Mouse (Mus musculus) midbrain, postnatal 0 days (tissue): ENCODE measurements around the gene Hoxc8. TPM values are rescaled to one million over a fixed set of nuclear protein-coding genes. Genes with fewer than 3 reads are reported as not detected.

Experiments
- ATAC-seq: fragments of 200-750 bp; cut with Nextera tagmentation; 2 replicates; pipeline ENCODE4 v1.8.0; 2017; ENCODE audit warnings: moderate number of reproducible peaks, mild to moderate bottlenecking, moderate TSS enrichment, moderate library complexity; ENCODE audit not compliant: low FRiP score
- DNase-seq: peaks from one replicate; pipeline ENCODE4 v3.0.0-alpha.2; 2015; ENCODE audit warnings: low spot score
- H3K27ac ChIP-seq: fragments of 300-500 bp; sonication (generic); 2 replicates; pipeline ENCODE4 v1.5.1; 2014; ENCODE audit warnings: low read depth, mild to moderate bottlenecking, low read length, mixed read lengths
- H3K27me3 ChIP-seq: fragments of 300-500 bp; sonication (generic); 2 replicates; pipeline ENCODE4 v1.6.1; 2014; ENCODE audit warnings: low read length, control low read depth, mixed read lengths; ENCODE audit not compliant: insufficient read depth
- H3K36me3 ChIP-seq: fragments of 300-500 bp; sonication (generic); 2 replicates; pipeline ENCODE4 v1.6.1; 2014; ENCODE audit warnings: low read length, control low read depth, mixed read lengths; ENCODE audit not compliant: insufficient read depth
- H3K4me1 ChIP-seq: fragments of 300-500 bp; sonication (generic); 2 replicates; pipeline ENCODE4 v1.6.1; 2014; ENCODE audit warnings: mild to moderate bottlenecking, control low read depth, antibody characterized with exemption, low read length, mixed read lengths; ENCODE audit not compliant: insufficient read depth
- H3K4me2 ChIP-seq: fragments of 300-500 bp; sonication (generic); 2 replicates; pipeline ENCODE4 v1.6.1; 2014; ENCODE audit warnings: low read depth, mild to moderate bottlenecking, low read length, mixed read lengths; ENCODE audit not compliant: poor library complexity, severe bottlenecking
- H3K4me3 ChIP-seq: fragments of 300-500 bp; sonication (generic); 2 replicates; pipeline ENCODE4 v1.5.1; 2014; ENCODE audit warnings: low read depth, mild to moderate bottlenecking, low read length, moderate library complexity
- H3K9ac ChIP-seq: fragments of 300-500 bp; sonication (generic); replicated peaks from 2 replicates; pipeline ENCODE4 v1.6.1; 2014; ENCODE audit warnings: mild to moderate bottlenecking, low read length, moderate library complexity, mixed read lengths; ENCODE audit not compliant: poor library complexity, severe bottlenecking
- H3K9me3 ChIP-seq: fragments of 300-500 bp; sonication (generic); 2 replicates; pipeline ENCODE4 v1.6.1; 2016; ENCODE audit warnings: low read length, control low read depth
- CTCF ChIP-seq: IDR thresholded peaks from 2 replicates; pipeline ENCODE4 v1.5.1; 2016; ENCODE audit warnings: antibody characterized with exemption, mild to moderate bottlenecking
- WGBS: fragments of 180-500 bp; shearing (Covaris S2); extraction: QIAGEN DNeasy Blood & Tissue Kit; methylation state at CpG from one replicate; pipeline ENCODE4 v1.1.7; 2014; 5-methylcytosine and 5-hydroxymethylcytosine counted together
- polyA plus RNA-seq: library from polyadenylated mRNA; unstranded; fragments of >200 nt; fragmentation: Nextera tagmentation; extraction: Ambion mirVana; gene quantifications from 2 replicates; pipeline ENCODE4 v1.2.1, GENCODE M21; 2015
- total RNA-seq: library from RNA; depleted of rRNA; stranded (reverse); fragments of >200 nt; gene quantifications from 2 replicates; pipeline ENCODE4 v1.2.3, GENCODE M21; 2014

Gene Hoxc8
- total and polyA plus RNA-seq, 2 experiments from 2014 or later: not detected

DNA sequence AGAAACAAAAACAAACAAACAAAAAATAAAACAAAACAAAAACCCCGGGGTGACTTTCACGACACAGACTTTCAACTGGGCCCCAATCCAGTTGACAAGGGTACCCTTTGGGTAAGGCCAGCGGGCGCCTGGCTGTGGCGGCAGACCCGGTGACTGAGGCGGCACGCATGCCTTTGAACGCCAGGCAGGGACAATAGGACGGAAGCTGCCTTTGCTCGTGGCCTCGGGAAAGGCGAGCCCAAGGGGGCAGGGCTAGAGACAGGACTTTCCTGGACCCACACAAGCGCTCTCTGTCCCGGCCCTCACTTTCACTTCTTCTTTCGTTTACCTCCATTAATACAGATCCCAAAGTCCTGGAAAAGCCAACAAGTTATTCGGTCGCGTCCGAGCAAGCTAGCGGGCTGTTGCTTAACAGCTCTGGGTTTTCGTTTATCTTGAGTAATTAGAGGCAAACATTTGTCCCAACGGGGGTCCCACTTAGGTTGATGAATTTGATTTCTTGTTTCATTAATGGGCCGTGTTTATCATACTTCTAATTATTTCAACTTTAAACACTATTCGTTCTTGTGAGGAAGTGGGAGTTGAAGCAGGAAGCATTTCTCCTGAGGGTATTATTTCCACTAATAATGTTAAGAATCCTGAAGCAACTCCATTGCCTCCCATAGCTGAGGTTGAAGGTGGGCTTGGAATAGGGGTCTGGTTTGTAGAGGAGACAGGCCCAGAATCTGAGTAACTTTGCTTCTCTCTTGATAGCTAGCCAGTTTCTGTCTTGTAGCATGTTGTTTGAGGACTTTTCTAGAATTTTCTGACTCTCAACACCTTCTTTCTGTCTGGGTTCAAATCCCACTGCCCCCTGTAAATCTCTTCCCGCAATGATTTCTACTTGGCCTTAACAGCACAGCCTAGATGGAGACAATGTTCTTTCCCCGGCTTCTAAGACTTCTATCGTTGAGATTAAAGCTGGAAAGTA is 26.5 kb upstream of the Hoxc8 start:
- no peak overlapping the region for H3K4me2 ChIP-seq
- H3K9ac ChIP-seq: no peak overlapping the region
- H3K36me3 ChIP-seq: no peaks in the 10 kb centered on the region
- 2% methylated on average over 28 of the region's 28 CpGs for WGBS
- H3K27ac ChIP-seq: no peak overlapping the region
- TF ChIP-seq CTCF: no peak
- no peak for DNase-seq
- ATAC-seq: no peak
- peaks cover 90% of the 10 kb centered on the region for H3K27me3 ChIP-seq
- no peak overlapping the region for H3K4me3 ChIP-seq
- H3K4me1 ChIP-seq: no peaks in the 10 kb centered on the region
- H3K9me3 ChIP-seq: no peaks in the 10 kb centered on the region; the same call in 1 of the 2 replicates

DNA sequence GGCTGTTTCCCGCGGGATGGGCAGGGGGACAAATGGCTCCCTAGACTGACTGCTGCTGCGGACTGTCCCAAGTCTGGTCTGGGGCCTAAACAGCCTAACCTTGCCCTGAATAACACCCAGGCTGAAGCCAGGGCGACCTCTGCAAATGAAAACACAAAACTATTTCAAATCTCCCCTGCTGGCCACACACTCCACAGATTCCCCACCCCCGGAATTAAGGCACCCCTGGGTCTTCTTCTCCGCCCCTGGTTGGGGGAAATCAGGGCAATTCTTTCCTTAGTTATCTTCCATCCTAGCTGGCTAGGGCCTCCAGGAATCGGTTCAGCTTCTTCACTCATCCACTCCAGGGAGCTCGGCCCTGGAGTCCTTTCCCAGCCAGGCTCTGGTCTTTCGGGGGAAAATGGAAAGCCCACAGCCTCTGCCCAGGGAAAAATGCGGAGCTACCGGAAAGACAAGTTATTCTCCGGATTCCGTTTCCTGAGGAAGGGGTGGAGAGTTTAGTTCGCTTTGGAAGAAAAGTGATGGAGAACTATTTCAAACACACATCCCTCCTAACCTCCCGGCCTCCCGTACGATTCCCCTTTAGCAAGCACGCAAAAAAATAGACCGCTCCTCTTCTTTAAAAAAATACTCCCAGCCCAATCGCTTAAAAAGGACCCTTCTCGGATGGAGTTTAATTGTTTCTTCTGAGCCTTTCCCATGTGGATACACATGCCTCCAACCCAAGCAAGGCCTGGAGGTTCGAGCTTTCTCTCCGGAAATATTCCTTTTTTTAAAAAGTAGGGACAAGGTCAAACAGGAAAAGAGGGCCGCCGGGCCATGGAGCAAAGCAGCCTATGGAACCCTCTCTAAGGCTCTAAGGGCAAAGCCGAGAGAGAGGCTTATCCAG is 25.2 kb upstream of the Hoxc8 start:
- Histone ChIP-seq H3K4me1 (no peaks in the 10 kb centered on the region), H3K4me3 (no peak overlapping the region), H3K9ac (no peak overlapping the region), H3K4me2 (no peak overlapping the region), H3K36me3 (no peaks in the 10 kb centered on the region), H3K9me3 (no peaks in the 10 kb centered on the region; the same call in 1 of the 2 replicates), H3K27ac (no peak overlapping the region), H3K27me3 (peaks cover 92% of the 10 kb centered on the region)
- no peak for TF ChIP-seq CTCF
- no peak for DNase-seq
- WGBS: 6% methylated on average over 26 of the region's 26 CpGs
- no peak for ATAC-seq

DNA sequence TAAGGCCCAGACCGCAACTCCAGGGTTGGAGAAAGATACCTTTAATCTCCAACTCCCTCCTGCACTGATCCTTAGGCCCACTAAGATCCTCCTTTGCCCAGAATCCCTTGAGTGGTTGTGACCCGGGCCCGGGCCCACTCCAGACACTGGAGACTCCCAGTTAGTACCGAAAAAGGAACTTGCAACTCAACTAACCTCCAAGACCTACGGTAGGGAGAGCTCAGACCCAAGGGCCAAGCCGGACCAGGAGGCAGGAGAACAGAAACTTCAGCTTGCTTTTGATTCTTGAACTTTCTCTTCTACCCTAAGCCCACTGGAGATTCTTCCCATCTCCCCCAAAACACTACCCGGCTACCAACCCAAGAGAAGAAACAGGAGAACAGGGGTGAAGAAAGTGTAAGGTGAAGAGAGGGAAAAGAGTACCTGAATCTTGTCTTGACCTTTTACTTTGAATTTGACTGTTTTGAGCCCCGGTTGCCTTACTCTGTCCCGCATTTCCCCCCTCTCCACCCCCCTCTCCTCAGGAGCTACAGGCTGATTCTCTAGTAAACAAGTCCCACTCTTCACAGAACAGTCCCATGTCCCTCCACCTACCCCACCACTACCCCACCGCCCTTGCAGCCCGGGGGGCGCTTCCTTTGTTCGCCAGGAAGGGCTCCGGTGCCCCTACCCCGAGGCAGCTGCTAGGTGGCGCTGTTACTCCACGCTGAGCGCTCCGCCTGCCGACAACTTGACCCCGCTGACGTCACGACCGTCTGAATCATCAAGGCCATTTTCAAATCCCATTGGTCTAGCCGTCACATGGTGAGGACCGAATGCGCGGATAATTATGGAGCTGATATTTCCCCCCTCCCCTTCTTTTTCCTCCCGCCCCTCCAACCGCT is 24.3 kb upstream of the Hoxc8 start:
- Histone ChIP-seq H3K4me2 (no peak overlapping the region), H3K36me3 (no peaks in the 10 kb centered on the region), H3K4me3 (no peak overlapping the region), H3K4me1 (no peaks in the 10 kb centered on the region), H3K27ac (no peak overlapping the region), H3K9ac (no peak overlapping the region), H3K9me3 (no peaks in the 10 kb centered on the region; the same call in 1 of the 2 replicates), H3K27me3 (peaks cover 92% of the 10 kb centered on the region)
- TF ChIP-seq CTCF: peak; percentile 61
- ATAC-seq (no peak), DNase-seq (peak; percentile 62)
- WGBS: 3% methylated on average over 30 of the region's 30 CpGs

DNA sequence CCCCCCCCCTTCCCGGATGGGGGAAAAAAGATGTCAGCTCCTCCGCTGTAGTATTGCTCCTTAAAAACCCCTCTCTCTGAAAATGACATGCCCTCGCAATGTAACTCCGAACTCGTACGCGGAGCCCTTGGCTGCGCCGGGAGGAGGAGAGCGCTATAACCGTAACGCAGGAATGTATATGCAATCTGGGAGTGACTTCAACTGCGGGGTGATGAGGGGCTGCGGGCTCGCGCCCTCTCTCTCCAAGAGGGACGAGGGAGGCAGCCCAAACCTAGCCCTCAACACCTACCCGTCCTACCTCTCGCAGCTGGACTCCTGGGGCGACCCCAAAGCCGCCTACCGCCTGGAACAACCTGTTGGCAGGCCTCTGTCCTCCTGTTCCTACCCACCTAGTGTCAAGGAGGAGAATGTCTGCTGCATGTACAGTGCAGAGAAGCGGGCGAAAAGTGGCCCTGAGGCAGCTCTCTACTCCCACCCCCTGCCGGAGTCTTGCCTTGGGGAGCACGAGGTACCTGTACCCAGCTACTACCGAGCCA is 23.6 kb upstream of the Hoxc8 start, which contains the start of gene Hoxc10:
Hoxc10 (plus strand) TSS at position 21 of the 536 bp plus-strand sequence.
- ATAC-seq (no peak), DNase-seq (no peak)
- Histone ChIP-seq H3K9me3 (no peaks in the 10 kb centered on the region; the same call in 1 of the 2 replicates), H3K4me2 (no peak within 1 kb of the TSS), H3K9ac (no peak within 1 kb of the TSS), H3K4me3 (no peak within 1 kb of the TSS), H3K4me1 (no peaks in the 10 kb centered on the region), H3K36me3 (no peaks in the 10 kb centered on the region), H3K27me3 (peaks cover 93% of the 10 kb centered on the region), H3K27ac (no peak within 1 kb of the TSS)
- TF ChIP-seq CTCF: no peak
- 3% methylated on average over 27 of the region's 27 CpGs for WGBS

DNA sequence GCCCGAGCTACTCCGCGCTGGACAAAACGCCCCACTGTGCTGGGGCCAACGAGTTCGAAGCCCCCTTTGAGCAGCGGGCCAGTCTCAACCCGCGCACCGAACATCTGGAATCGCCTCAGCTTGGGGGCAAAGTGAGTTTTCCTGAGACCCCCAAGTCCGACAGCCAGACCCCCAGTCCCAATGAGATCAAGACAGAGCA is 23.2 kb upstream of the Hoxc8 start, which contains the start of gene Hoxc5:
Hoxc5 (plus strand) TSS at position 132 of the 199 bp plus-strand sequence.
- Histone ChIP-seq H3K36me3 (no peaks in the 10 kb centered on the region), H3K9ac (no peak within 1 kb of the TSS), H3K4me1 (no peaks in the 10 kb centered on the region), H3K27me3 (peaks cover 93% of the 10 kb centered on the region), H3K4me3 (no peak within 1 kb of the TSS), H3K27ac (no peak within 1 kb of the TSS), H3K9me3 (no peaks in the 10 kb centered on the region; the same call in 1 of the 2 replicates), H3K4me2 (no peak within 1 kb of the TSS)
- DNase-seq: no peak
- TF ChIP-seq CTCF: no peak
- ATAC-seq: no peak
- WGBS: 5% methylated on average over 12 of the region's 12 CpGs
